Mouse (Mus musculus): ENCODE results near the gene Ccdc124.

- peak; percentile 63; the same call in 1 of the 2 replicates for TF ChIP-seq POLR2A (IDR thresholded peaks at IDR 0.05; ENCODE audit: borderline replicate concordance, extremely low read depth, insufficient read depth, insufficient read length, poor library complexity, severe bottlenecking)
- TF ChIP-seq CTCF (IDR thresholded peaks at IDR 0.05; ENCODE audit: borderline replicate concordance, extremely low read depth, insufficient read depth, insufficient read length): no peak
Measured at GRCm38 (mm10) chr8:70839408-70840351, 34.1 kb downstream of the Ccdc124 start, which contains the start of gene Arrdc2.
